ENCODE assay signal across 19 mouse cellular contexts in the genomic region with DNA sequence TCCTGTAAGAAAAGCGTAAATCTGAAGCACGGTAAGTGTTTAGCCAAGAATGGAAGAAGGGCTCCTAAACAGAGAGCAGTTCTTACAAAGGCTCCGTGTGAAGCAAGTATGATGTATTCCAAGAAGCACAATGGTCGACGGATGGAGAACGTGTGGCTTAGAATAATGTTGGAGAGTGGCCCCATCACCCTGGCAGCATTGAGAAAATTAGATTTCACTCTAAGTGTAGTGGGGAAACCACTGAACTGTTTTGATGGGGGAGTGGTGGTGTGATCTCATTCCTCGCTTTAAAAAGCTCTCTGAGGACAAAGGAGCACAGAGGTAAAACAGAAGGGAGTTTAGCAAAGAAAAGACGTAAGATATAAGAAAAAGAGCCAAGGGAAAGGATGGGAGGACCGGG. TPM values are rescaled to one million over a fixed set of nuclear protein-coding genes. Genes with fewer than 3 reads are reported as not detected.
DNase-seq lines count a peak whose midpoint lies in the region; ATAC-seq and TF ChIP-seq lines count a peak whose summit lies in the region.
"Had no signal": no experiment of that assay in that cellular context is flagged by ENCODE, and none has a peak within 500 bp of the region (broad histone marks: within the 10 kb centered on the region; RNA-seq: fewer than 3 reads in every experiment).

No protein-coding gene starts in this region.

- TF ChIP-seq CTCF in hindbrain, postnatal 0 days (IDR thresholded peaks at IDR 0.05; ENCODE audit: low read depth) = no peak

- no peak for DNase-seq in forebrain, embryonic 10.5 days (ENCODE audit: extremely low spot score, low spot score)
- DNase-seq in heart, adult 11 months = peak; percentile 66
- DNase-seq in heart, postnatal 36 days = no peak
- no peak for DNase-seq in hindbrain, postnatal 0 days (ENCODE audit: low spot score)
- DNase-seq in cerebellum, adult 8-10 months = no peak
- DNase-seq: adrenal gland, adult 8-10 months; B cell, adult 2 months; cerebellum, adult 11 months; cerebellum, adult 9-10 months; kidney, adult 2 months had no signal

- H3K27me3 ChIP-seq in forebrain, embryonic 13.5 days = peaks cover 18% of the 10 kb centered on the region
- peaks cover 92% of the 10 kb centered on the region for H3K27me3 ChIP-seq in forebrain, embryonic 10.5 days (ENCODE audit: poor library complexity, severe bottlenecking)
- H3K27me3 ChIP-seq in hindbrain, postnatal 0 days (ENCODE audit: insufficient read depth, low read length) = no peaks in the 10 kb centered on the region
- H3K27me3 ChIP-seq in hindbrain, embryonic 16.5 days (replicated peaks; ENCODE audit: control insufficient read depth, insufficient read depth, low read length) = peaks cover 14% of the 10 kb centered on the region
- H3K27me3 ChIP-seq: embryonic facial prominence, embryonic 12.5 days; kidney, embryonic 15.5 days had no signal

- H3K4me3 ChIP-seq in forebrain, embryonic 13.5 days = no peak overlapping the region
- no peak overlapping the region for H3K4me3 ChIP-seq in forebrain, embryonic 10.5 days
- no peak overlapping the region for H3K4me3 ChIP-seq in hindbrain, postnatal 0 days (ENCODE audit: low read length)
- H3K4me3 ChIP-seq in hindbrain, embryonic 16.5 days (ENCODE audit: low read length) = no peak overlapping the region
- H3K4me3 ChIP-seq: embryonic facial prominence, embryonic 12.5 days; heart, embryonic 10.5 days; hindbrain, embryonic 13.5 days; kidney, embryonic 15.5 days had no signal

- H3K27ac ChIP-seq in forebrain, embryonic 13.5 days = no peak overlapping the region
- no peak overlapping the region for H3K27ac ChIP-seq in forebrain, embryonic 10.5 days
- no peak overlapping the region for H3K27ac ChIP-seq in hindbrain, postnatal 0 days
- no peak overlapping the region for H3K27ac ChIP-seq in hindbrain, embryonic 16.5 days (ENCODE audit: low read depth, low read length)
- H3K27ac ChIP-seq: embryonic facial prominence, embryonic 12.5 days; hindbrain, embryonic 13.5 days; kidney, embryonic 15.5 days had no signal

- H3K4me1 ChIP-seq in forebrain, embryonic 13.5 days = peaks cover 40% of the 10 kb centered on the region
- H3K4me1 ChIP-seq in forebrain, embryonic 10.5 days = peaks cover 39% of the 10 kb centered on the region
- no peaks in the 10 kb centered on the region for H3K4me1 ChIP-seq in hindbrain, postnatal 0 days (ENCODE audit: insufficient read depth, low read length)
- H3K4me1 ChIP-seq in hindbrain, embryonic 16.5 days (ENCODE audit: control insufficient read depth, insufficient read depth, low read depth, low read length) = peaks cover 3% of the 10 kb centered on the region

- no peaks in the 10 kb centered on the region for H3K36me3 ChIP-seq in forebrain, embryonic 13.5 days (ENCODE audit: poor library complexity, severe bottlenecking)
- peaks cover 18% of the 10 kb centered on the region for H3K36me3 ChIP-seq in forebrain, embryonic 10.5 days (replicated peaks)
- no peaks in the 10 kb centered on the region for H3K36me3 ChIP-seq in hindbrain, postnatal 0 days (ENCODE audit: insufficient read depth, low read length)
- H3K36me3 ChIP-seq in hindbrain, embryonic 16.5 days (ENCODE audit: control insufficient read depth, insufficient read depth, low read length) = no peaks in the 10 kb centered on the region
- H3K36me3 ChIP-seq: G1E; hindbrain, embryonic 13.5 days had no signal

- H3K4me2 ChIP-seq in forebrain, embryonic 13.5 days = peak overlapping the region; percentile 8; the same call in 1 of the 2 replicates
- 0 out of 2 replicates have a peak overlapping the region, but pooled peaks have one; percentile 5 for H3K4me2 ChIP-seq in hindbrain, postnatal 0 days (ENCODE audit: low read depth, low read length)
- no peak overlapping the region for H3K4me2 ChIP-seq in hindbrain, embryonic 16.5 days (ENCODE audit: low read length)
- H3K4me2 ChIP-seq: embryonic facial prominence, embryonic 12.5 days; hindbrain, embryonic 13.5 days; kidney, embryonic 15.5 days had no signal

- intact Hi-C loops in heart, postnatal 36 days (cut with DNase I) = no loop called here

- 22% methylated on average over 9 of the region's 9 CpGs for WGBS in forebrain, embryonic 13.5 days
- WGBS in forebrain, embryonic 10.5 days = 60% methylated on average over 9 of the region's 9 CpGs
- 37% methylated on average over 9 of the region's 9 CpGs for WGBS in hindbrain, postnatal 0 days
- WGBS in hindbrain, embryonic 16.5 days = 37% methylated on average over 9 of the region's 9 CpGs

- no peak overlapping the region for H3K9ac ChIP-seq in forebrain, embryonic 13.5 days
- no peak overlapping the region for H3K9ac ChIP-seq in hindbrain, postnatal 0 days (replicated peaks; ENCODE audit: low read length)
- no peak overlapping the region for H3K9ac ChIP-seq in hindbrain, embryonic 16.5 days (ENCODE audit: low read depth, low read length)
- H3K9ac ChIP-seq: embryonic facial prominence, embryonic 12.5 days; hindbrain, embryonic 13.5 days; kidney, embryonic 15.5 days had no signal

- peak; percentile 9; the same call in 1 of the 2 replicates for ATAC-seq in forebrain, embryonic 13.5 days
- no peak for ATAC-seq in hindbrain, postnatal 0 days
- no peak for ATAC-seq in hindbrain, embryonic 16.5 days
- ATAC-seq: CD4-positive, CD25-positive, alpha-beta regulatory T cell, adult 4 months; intestine, embryonic 16.5 days had no signal

- H3K9me3 ChIP-seq in forebrain, embryonic 13.5 days (replicated peaks) = no peaks in the 10 kb centered on the region
- peaks cover 5% of the 10 kb centered on the region; the same call in 1 of the 2 replicates for H3K9me3 ChIP-seq in forebrain, embryonic 10.5 days
- no peaks in the 10 kb centered on the region for H3K9me3 ChIP-seq in hindbrain, postnatal 0 days (ENCODE audit: low read length)
- no peaks in the 10 kb centered on the region for H3K9me3 ChIP-seq in hindbrain, embryonic 16.5 days (ENCODE audit: control insufficient read depth, low read length)
- H3K9me3 ChIP-seq: embryonic facial prominence, embryonic 12.5 days; heart, embryonic 10.5 days; hindbrain, embryonic 13.5 days; kidney, embryonic 15.5 days had no signal

RNA-seq across cellular contexts. Expression of gene Gas2l3, which starts 6.3 kb away (rescaled TPM):
- polyA plus RNA-seq in forebrain, embryonic 13.5 days (2015; fragmentation: Nextera tagmentation; extraction: Ambion mirVana) = 18.6 and 19.7 TPM in 2 replicates
- polyA plus RNA-seq in forebrain, embryonic 10.5 days (2016; fragmentation: Nextera tagmentation; extraction: Ambion mirVana) = 14.7 and 15.4 TPM in 2 replicates
- 1 to 10 TPM; 2.2 to 2.4 TPM for total RNA-seq in heart, postnatal 36 days (2021)
- total RNA-seq in hindbrain, postnatal 0 days (2014; rRNA removed) = 11.7 and 17.8 TPM in 2 replicates
- polyA plus RNA-seq in hindbrain, postnatal 0 days (2015; fragmentation: Nextera tagmentation; extraction: Ambion mirVana) = 5.5 and 6.6 TPM in 2 replicates
- 5.4 and 6.2 TPM in 2 replicates for polyA plus RNA-seq in hindbrain, embryonic 16.5 days (2015; fragmentation: Nextera tagmentation; extraction: Ambion mirVana)
- polyA plus RNA-seq: G1E had no signal
